Mouse (Mus musculus) small intestine, adult 2 months (tissue): ENCODE results near the gene Adamts7. TPM values are rescaled to one million over a fixed set of nuclear protein-coding genes. Genes with fewer than 3 reads are reported as not detected.

ENCODE experiments used
- H3K27ac ChIP-seq: fragments of 200-500 bp; 2 replicates; pipeline ENCODE4 v1.5.1; 2012; ENCODE audit warnings: low read depth, low read length, control low read depth, inconsistent platforms; ENCODE audit not compliant: insufficient read depth
- H3K27me3 ChIP-seq: fragments of 200-500 bp; 2 replicates; pipeline ENCODE4 v1.6.1; 2012; ENCODE audit warnings: mild to moderate bottlenecking, moderate library complexity, low read length, inconsistent platforms; ENCODE audit not compliant: control insufficient read depth, insufficient read depth
- H3K36me3 ChIP-seq: fragments of 200-500 bp; 2 replicates; pipeline ENCODE4 v1.6.1; 2012; ENCODE audit warnings: mild to moderate bottlenecking, low read length, control low read depth, inconsistent platforms; ENCODE audit not compliant: control insufficient read depth, insufficient read depth
- H3K4me1 ChIP-seq: fragments of 200-500 bp; 2 replicates; pipeline ENCODE4 v1.6.1; 2012; ENCODE audit warnings: low read length, inconsistent platforms, mixed read lengths; ENCODE audit not compliant: control insufficient read depth, insufficient read depth, insufficient read length
- H3K4me3 ChIP-seq: fragments of 200-500 bp; 2 replicates; pipeline ENCODE4 v1.5.1; 2012; ENCODE audit warnings: low read depth, mild to moderate bottlenecking, control low read depth, inconsistent platforms, low read length, moderate library complexity
- CTCF ChIP-seq: fragments of 200-500 bp; IDR thresholded peaks from 2 replicates; pipeline ENCODE4 v1.5.1; 2012; ENCODE audit warnings: low read depth, mild to moderate bottlenecking, control low read depth, inconsistent platforms, low read length, moderate library complexity, mixed read lengths; ENCODE audit not compliant: insufficient replicate concordance, insufficient read length; ENCODE audit errors: extremely low read depth
- POLR2A ChIP-seq: fragments of 200-500 bp; IDR thresholded peaks from 2 replicates; pipeline ENCODE4 v1.6.1; 2012; ENCODE audit warnings: low read depth, mild to moderate bottlenecking, control low read depth, inconsistent platforms, low read length, moderate library complexity
- WGBS: fragments of 180-500 bp; shearing (Covaris S2); methylation state at CpG from one replicate; pipeline ENCODE4 v1.1.7; 2018; 5-methylcytosine and 5-hydroxymethylcytosine counted together
- polyA plus RNA-seq: library from polyadenylated mRNA; depleted of rRNA; stranded (reverse); fragments of >200 nt; gene quantifications from 2 replicates; pipeline ENCODE4 v1.2.3, GENCODE M21; 2012

The Adamts7 gene
- polyA plus RNA-seq, 1 experiment = 4.1 TPM

- 18% methylated on average over 8 of the region's 8 CpGs for whole genome bisulfite sequencing
These were observed 21.2 kb downstream of the Adamts7 start for GRCm38 (mm10) chr9:90184116-90184515.

GRCm38 (mm10) chr9:90185356-90185910 is 22.6 kb downstream of the Adamts7 start:
- no peaks in the 10 kb centered on the region for H3K27me3 ChIP-seq
- no peak overlapping the region for H3K4me3 ChIP-seq
- 74% methylated on average over 8 of the region's 8 CpGs for WGBS
- H3K36me3 ChIP-seq = no peaks in the 10 kb centered on the region
- H3K4me1 ChIP-seq = no peaks in the 10 kb centered on the region; the same call in none of the 2 replicates
- H3K27ac ChIP-seq = no peak overlapping the region
- no peak for TF ChIP-seq CTCF
- no peak for TF ChIP-seq POLR2A

More at GRCm38 (mm10) chr9:90184116-90184515, 21.2 kb downstream of the Adamts7 start:
- Histone ChIP-seq H3K27ac (no peak overlapping the region), H3K4me1 (no peaks in the 10 kb centered on the region; the same call in none of the 2 replicates), H3K27me3 (no peaks in the 10 kb centered on the region), H3K4me3 (no peak overlapping the region), H3K36me3 (no peaks in the 10 kb centered on the region)
- TF ChIP-seq CTCF (no peak), POLR2A (no peak)

- WGBS = 90% methylated on average over 4 of the region's 4 CpGs
- no peak for TF ChIP-seq POLR2A
- TF ChIP-seq CTCF = no peak
- no peaks in the 10 kb centered on the region; the same call in 1 of the 2 replicates for H3K4me1 ChIP-seq
- H3K36me3 ChIP-seq = no peaks in the 10 kb centered on the region
- no peak overlapping the region for H3K27ac ChIP-seq
- H3K4me3 ChIP-seq = no peak overlapping the region
- no peaks in the 10 kb centered on the region for H3K27me3 ChIP-seq
These were observed 26.0 kb downstream of the Adamts7 start for GRCm38 (mm10) chr9:90188893-90189292.

GRCm38 (mm10) chr9:90189391-90189790 is 26.5 kb downstream of the Adamts7 start:
- 81% methylated on average over 5 of the region's 5 CpGs for WGBS
- no peaks in the 10 kb centered on the region for H3K36me3 ChIP-seq

GRCm38 (mm10) chr9:90195000-90195399 is 32.1 kb downstream of the Adamts7 start:
- Histone ChIP-seq H3K4me3 (no peak overlapping the region), H3K27me3 (no peaks in the 10 kb centered on the region), H3K27ac (no peak overlapping the region), H3K36me3 (no peaks in the 10 kb centered on the region), H3K4me1 (peaks cover 2% of the 10 kb centered on the region)
- 71% methylated on average over 10 of the region's 10 CpGs for WGBS
- TF ChIP-seq CTCF = no peak
- TF ChIP-seq POLR2A = no peak

More at GRCm38 (mm10) chr9:90189391-90189790, 26.5 kb downstream of the Adamts7 start:
- no peaks in the 10 kb centered on the region for H3K4me1 ChIP-seq
- H3K4me3 ChIP-seq = no peak overlapping the region
- H3K27ac ChIP-seq = no peak overlapping the region
- H3K27me3 ChIP-seq = no peaks in the 10 kb centered on the region
- TF ChIP-seq CTCF (no peak), POLR2A (no peak)

- Histone ChIP-seq H3K4me1 (peaks cover 2% of the 10 kb centered on the region), H3K27me3 (no peaks in the 10 kb centered on the region), H3K4me3 (no peak overlapping the region), H3K36me3 (no peaks in the 10 kb centered on the region), H3K27ac (no peak overlapping the region)
- WGBS = 44% methylated on average over 7 of the region's 7 CpGs
- TF ChIP-seq POLR2A = no peak
- no peak for TF ChIP-seq CTCF
These were observed 33.4 kb downstream of the Adamts7 start for GRCm38 (mm10) chr9:90196262-90196661.

GRCm38 (mm10) chr9:90197116-90197665 is 34.3 kb downstream of the Adamts7 start:
- H3K27me3 ChIP-seq = no peaks in the 10 kb centered on the region
- H3K4me1 ChIP-seq = peaks cover 2% of the 10 kb centered on the region
- 45% methylated on average over 7 of the region's 7 CpGs for WGBS
- TF ChIP-seq CTCF = no peak
- no peak for TF ChIP-seq POLR2A
- no peak overlapping the region for H3K27ac ChIP-seq
- 0 out of 2 replicates have a peak, but pooled peaks cover 5% of the 10 kb centered on the region for H3K36me3 ChIP-seq
- no peak overlapping the region for H3K4me3 ChIP-seq
